Mouse (Mus musculus): ENCODE data around the gene Dnm3.
"Not testable (repeated sequence)": the region's sequence is repeated elsewhere in the genome, so short reads cannot be mapped to it uniquely, and the experiment has no call there.

The Dnm3 gene

GRCm38 (mm10) chr1:162425930-162426478 lies 51.8 kb downstream of the Dnm3 start:
- no peak for DNase-seq

GRCm38 (mm10) chr1:162422826-162423225 lies 55.0 kb downstream of the Dnm3 start:
- DNase-seq, result no peak

- DNase-seq, result no peak
These were observed 64.0 kb downstream of the Dnm3 start for GRCm38 (mm10) chr1:162413791-162414190.

DNA sequence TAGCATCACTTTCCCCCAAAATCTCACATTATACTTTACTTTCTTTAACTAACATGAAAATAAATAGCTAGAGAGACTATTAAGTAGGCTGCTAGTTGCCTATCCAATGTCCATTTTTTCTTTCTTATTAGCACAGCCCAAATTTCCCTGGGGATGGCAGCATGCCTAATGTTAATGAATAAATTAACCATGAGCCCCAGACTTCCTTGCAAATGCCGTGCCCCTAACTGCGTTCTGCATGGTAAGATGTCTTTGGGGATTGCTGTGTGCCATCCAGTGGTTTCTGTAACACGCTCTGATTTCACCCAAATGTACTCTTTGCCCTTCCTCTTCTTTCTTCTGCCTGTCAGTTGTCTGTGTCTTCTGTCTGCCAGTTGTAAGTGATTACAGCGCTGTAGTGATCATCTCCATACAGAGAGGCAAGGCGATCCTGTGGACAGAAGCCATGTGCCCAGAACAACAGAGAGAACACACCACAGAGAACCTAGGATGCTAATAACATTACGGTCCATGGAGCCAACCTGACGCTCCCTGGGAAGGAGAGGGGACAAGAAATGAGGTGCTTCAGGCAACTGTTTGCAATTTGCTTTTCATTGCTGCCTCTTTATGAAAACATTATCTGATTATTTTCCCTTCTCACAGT lies 64.9 kb downstream of the Dnm3 start:
- DNase-seq, result no peak

DNA sequence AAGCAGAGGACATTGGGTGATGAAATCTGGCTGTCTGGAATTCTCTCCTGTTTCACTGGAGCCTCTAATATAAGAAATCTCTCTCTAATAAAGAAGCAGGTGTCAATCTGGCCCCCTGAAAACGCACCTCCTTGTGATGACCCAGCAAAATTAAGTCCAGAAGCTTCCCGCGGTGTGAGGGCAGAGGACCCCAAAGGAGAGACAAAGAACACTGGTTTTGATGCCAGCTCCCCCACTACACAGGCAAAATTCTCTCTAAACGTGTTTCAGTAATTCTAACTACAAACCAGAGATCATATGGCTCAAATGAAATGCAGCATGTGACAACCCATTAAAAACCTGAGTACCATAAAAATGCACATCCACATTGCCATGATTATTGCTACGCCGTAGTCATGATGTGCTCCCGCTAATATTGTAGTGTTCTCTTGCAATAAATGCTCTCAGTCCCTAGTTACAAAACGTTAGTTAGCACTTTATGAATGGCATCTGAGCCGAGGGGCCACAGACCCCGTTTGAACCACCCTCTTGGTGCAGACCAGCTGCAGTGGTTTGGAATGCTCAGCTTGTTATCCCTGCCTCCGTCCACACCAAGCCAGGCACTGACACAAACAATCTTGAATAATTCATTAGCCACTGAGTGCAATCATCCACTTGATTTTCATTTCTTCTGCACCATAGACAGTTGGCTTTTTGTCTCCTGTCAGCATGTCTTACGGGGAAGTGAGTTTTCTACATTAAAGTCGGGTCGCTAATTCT lies 67.4 kb downstream of the Dnm3 start:
- no peak for DNase-seq

- DNase-seq, result no peak
These were observed 83.3 kb downstream of the Dnm3 start for GRCm38 (mm10) chr1:162394549-162394948.

GRCm38 (mm10) chr1:162388442-162389165 lies 89.2 kb downstream of the Dnm3 start:
- peak; percentile 47 for DNase-seq

DNA sequence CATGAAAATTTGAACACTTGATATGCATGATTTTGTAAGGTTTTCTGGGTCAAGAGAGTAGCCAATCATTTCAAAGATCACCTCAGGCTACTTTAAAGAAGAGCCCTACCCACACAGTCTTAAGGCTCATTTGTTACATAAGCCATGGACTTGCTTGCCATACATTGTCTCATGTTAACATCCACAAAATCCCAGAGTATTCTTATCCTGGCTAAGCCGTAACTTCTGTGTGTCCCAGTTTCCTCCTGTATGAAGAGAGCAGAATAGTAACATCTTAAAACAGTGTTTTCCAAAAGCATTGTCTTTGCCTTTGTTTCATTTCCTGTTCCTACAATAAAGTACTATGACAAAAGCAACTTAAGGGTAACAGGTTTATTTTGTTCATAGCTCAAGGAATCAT lies 104.8 kb downstream of the Dnm3 start:
- not testable (repeated sequence) for DNase-seq

- DNase-seq, result peak; percentile 17
These were observed 108.1 kb downstream of the Dnm3 start for GRCm38 (mm10) chr1:162369726-162370125.

- peak; percentile 24 for DNase-seq
These were observed 115.9 kb downstream of the Dnm3 start for GRCm38 (mm10) chr1:162361978-162362377.

DNA sequence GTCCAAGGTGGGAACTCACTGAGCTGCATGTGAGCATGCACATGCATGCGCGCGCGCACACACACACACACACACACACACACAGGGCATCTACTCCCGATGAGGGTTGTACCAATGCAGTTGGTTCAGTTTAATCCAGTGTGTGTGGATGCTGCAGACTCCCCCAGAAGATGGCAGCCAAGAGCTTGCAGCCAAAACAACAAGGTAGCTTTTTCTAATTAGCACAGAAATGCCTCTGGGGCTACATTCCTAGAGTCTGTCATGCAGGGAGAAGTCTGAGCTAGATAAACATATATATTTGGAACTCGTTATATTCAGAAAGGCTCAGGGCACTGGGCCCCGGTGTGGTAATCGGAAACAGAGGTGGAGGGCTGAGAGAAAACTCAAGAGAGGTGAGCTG lies 118.6 kb downstream of the Dnm3 start:
- peak; percentile 81 for DNase-seq

GRCm38 (mm10) chr1:162358036-162358435 lies 119.8 kb downstream of the Dnm3 start:
- peak; percentile 63 for DNase-seq

- DNase-seq, result no peak
These were observed 121.4 kb downstream of the Dnm3 start for GRCm38 (mm10) chr1:162356481-162356880.

DNA sequence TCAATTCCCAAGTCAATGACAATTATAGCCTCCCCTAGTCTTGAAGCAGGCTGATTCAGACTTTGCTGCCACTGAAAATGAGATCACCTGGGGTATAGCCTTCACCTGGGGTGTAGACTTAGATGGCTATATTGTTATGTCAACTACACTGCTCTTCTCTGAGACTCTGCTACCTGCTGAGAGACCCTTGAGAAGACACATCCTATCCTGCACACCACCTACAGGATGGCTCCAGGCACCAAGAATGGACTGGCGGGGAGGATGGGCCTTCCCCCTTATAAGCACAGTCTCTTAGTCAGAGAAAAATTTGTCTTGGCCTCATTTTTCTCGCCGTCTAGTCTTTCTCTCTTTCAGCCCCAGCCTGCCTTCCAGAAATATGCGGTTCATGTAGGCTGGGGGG lies 123.1 kb downstream of the Dnm3 start:
- no peak for DNase-seq

GRCm38 (mm10) chr1:162353831-162354230 lies 124.0 kb downstream of the Dnm3 start:
- DNase-seq, result no peak

- DNase-seq, result no peak
These were observed 128.5 kb downstream of the Dnm3 start for GRCm38 (mm10) chr1:162349306-162349705.

DNA sequence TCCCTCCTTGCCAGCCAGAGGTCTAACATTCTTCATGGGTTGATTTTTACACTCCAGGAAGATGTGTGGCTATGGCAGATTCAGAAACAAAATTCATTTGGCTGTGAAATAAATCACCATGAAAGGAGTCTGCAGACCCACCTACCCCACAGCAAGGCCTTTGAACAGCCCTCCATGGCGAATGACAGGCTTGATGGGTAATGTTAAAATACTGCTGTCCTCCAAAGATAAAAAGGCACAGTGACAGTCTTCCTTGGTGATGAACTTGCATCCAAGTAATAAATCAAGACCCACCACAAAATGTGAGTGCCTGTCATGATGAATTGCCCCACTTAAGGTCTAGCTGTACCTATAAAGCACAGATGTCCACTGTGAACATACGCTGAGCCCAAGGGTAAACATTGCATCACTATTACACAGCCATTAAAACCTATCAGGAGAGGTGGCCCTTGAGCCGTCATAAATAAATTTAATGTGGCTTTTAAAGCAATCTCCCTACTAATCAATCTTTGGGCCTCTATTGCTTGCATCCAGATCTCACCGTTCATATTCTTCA lies 131.3 kb downstream of the Dnm3 start:
- DNase-seq, result no peak

DNA sequence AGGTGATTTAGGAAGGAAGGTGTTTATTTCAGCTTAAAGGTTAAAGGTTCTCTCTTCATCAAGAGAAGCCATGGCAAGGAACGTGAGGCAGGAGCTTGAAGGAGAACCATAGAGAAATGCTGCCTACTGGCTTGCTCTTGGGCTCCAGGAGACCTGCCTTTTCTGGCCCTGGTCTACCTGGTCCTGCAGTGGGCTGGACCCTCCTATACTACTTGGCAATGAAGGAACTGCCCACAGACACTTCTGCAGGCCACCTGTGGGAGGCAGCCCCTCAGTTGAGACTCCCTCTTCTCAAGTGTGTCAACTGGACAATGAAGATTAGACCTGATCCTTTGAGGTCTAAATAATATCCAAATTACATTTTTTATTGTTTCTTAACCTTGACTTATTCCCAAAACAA lies 140.7 kb downstream of the Dnm3 start:
- DNase-seq, result no peak

DNA sequence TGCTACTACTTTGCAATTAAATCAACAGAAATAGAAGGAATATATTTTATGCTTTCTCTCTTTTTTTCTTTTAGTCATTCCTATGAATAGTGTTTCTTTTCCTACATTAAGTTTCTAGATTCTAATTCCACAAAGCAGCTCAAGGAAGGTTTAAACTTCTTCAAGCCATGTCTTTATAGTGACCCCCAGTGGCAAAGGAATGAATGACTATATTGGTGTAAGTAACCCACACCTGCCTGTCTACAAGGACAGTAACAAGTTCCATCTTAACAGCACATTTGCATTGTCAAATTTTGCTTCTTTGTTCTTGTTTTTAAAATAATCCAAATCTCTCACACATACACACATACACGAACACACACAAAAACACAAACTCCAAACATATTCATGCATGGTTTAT lies 141.2 kb downstream of the Dnm3 start:
- peak; percentile 43 for DNase-seq

DNA sequence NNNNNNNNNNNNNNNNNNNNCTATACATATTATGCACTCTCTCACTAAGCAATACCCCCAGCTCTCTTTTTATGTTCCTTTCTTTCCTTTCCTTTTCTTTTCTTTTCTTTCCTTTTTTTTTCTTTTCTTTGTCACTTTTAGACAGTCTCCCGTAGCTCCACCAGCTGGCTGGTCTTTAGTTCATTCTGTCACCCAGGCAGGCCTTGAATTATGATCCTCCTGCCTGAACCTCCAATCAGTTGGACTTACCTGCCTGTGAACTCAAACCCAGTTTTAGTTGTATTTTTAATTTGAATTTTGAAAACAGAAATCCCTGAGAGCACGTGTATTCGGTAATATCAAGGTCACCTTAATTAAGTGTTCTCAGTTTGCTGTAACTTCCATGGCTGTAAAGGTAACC lies 141.6 kb downstream of the Dnm3 start:
- no peak for DNase-seq

DNA sequence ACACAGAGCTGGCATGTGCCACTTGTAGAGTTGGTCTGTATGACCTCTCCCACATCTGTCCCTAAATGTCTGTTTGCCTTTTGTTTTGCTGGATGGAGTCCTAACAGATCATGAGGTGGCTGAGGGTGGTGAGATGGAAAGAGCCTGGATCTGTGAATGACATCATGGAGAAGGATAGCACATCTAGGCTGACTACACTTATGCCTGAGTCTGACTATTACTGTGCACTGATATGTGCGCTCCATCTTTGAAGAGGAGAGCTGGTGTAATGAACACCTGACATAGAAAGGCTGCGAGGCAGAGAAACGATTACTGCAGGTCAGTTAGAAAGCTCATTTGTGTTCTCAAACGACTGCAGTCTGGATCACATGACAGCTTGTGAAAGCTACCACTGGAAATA lies 149.2 kb downstream of the Dnm3 start:
- no peak for DNase-seq

DNA sequence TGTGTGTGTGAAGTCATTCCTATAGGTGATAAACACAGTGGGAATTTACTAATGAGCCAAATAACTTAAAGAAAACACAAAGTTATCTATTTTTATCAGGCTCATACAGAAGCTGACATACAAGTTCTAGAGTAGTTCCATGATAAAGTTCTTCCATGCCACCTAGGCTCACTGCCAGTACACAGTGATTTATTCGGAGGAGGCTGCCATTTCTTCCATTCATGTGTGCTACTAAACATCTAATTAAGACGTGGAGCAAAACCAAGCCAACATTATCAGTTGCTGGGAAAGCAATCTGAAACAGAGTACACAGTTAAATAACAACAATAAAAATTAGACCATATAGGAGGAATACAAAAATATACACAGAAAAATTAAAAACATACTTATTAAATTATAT lies 150.2 kb downstream of the Dnm3 start:
- DNase-seq, result no peak

GRCm38 (mm10) chr1:162324412-162324811 lies 153.4 kb downstream of the Dnm3 start:
- no peak for DNase-seq
